Mouse (Mus musculus): ENCODE measurements around the gene Zfp595. TPM values are rescaled to one million over a fixed set of nuclear protein-coding genes. Genes with fewer than 3 reads are reported as not detected.

Gene Zfp595
- 1 to 10 TPM; 4.9 to 9.0 TPM for total RNA-seq (2023)

GRCm38 (mm10) chr13:67332019-67332724 is at the start of gene Zfp595:
Gene Zfp595, minus strand, starts transcription at chr13:67332570.

GRCm38 (mm10) chr13:67375050-67375911 is 42.9 kb upstream of the Zfp595 start, which contains the start of the genes Gm28041 and Zfp456:
Gene Gm28041, minus strand, starts transcription at chr13:67375733.
Gene Zfp456, minus strand, starts transcription at chr13:67375810.

GRCm38 (mm10) chr13:67360131-67360744 is 27.9 kb upstream of the Zfp595 start, which contains the start of the genes Gm28044 and Zfp953:
Gene Gm28044, minus strand, starts transcription at chr13:67360536.
Gene Zfp953, minus strand, starts transcription at chr13:67360605.

DNA sequence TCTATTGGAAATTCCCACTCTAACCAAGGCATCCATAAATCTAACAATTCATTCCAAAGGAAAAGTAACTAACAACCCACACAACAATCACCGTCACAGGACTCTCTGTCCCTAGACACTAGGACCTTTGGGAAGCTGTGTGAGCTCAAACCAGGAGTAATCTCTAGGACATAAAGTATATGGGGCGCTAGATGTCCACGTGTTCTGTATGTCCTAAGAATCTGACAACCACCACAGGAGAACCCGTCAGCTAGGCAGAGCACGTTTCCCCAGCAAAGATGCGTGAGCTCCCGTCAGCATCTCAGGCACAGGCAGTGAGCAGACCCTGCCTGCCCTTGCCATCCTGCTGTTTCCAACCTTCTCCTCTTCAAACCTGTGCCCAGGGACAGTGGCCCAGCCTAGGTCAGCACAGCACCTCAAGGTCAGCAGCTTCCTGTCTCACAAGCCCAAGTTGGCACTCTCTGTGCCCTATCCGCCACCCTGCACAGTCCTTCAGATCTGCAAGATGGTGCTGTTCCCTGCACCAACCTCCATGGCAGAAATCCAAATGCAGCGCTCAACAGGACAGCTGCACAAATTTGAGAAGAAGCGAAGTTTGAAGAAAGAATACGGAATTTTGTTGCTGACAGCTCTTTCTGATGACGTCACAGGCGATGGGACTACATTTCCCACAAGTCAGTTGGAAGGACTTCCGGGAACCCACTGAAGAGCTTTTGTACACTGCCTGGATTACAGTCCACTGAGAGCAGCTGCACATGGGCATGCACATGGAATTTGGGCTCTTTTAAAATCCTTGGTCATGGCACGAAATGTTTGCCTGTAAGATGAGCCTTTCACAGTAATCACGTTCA is 26.3 kb downstream of the Zfp595 start, which contains the start of gene Zfp457:
Gene Zfp457 (minus strand): TSS at position 664 of the 851 bp plus-strand sequence.

GRCm38 (mm10) chr13:67278314-67278713 is 54.1 kb downstream of the Zfp595 start, which contains the start of gene Zfp458:
Gene Zfp458, minus strand, starts transcription at chr13:67278466.

Other genes starting within 250 kb of the Zfp595 start
- under 1 TPM; 0.97 TPM for gene Zfp708, start 234.6 kb downstream of the Zfp595 start, total RNA-seq (2023)
- 1 to 10 TPM; 1.7 to 2.5 TPM for gene Gm28557, start 224.0 kb downstream of the Zfp595 start, total RNA-seq (2023)
- gene Rslcan18, start 216.3 kb downstream of the Zfp595 start, total RNA-seq (2023): under 1 TPM; 0.26 to 0.43 TPM
- 1 to 10 TPM; 2.2 to 4.6 TPM for gene Zfp759, start 210.9 kb downstream of the Zfp595 start, total RNA-seq (2023)
- gene Rsl1, start 159.4 kb downstream of the Zfp595 start, total RNA-seq (2023): 1 to 10 TPM; 5.9 to 6.6 TPM
- gene Zfp455, start 138.1 kb downstream of the Zfp595 start, total RNA-seq (2023): 1 to 10 TPM; 2.9 TPM
- 1 to 10 TPM; 1.5 to 2.1 TPM for gene Zfp458, start 54.1 kb downstream of the Zfp595 start, total RNA-seq (2023)
- gene Zfp457, start 26.1 kb downstream of the Zfp595 start, total RNA-seq (2023): 1 to 10 TPM in 1 of 2 experiments, under 1 TPM in 1; 0.97 to 1.6 TPM
- gene Gm28044, start 28.0 kb upstream of the Zfp595 start, total RNA-seq (2023): 1 to 10 TPM in 1 of 2 experiments, not detected in 1; 2.5 TPM
- 1 to 10 TPM; 5.4 to 6.0 TPM for gene Zfp953, start 28.0 kb upstream of the Zfp595 start, total RNA-seq (2023)
- gene Gm28041, start 43.2 kb upstream of the Zfp595 start, total RNA-seq (2023): 1 to 10 TPM in 1 of 2 experiments, not detected in 1; 2.1 TPM
- 1 to 10 TPM; 4.8 to 6.1 TPM for gene Zfp456, start 43.2 kb upstream of the Zfp595 start, total RNA-seq (2023)
- 10 to 100 TPM in 1 of 2 experiments, 1 to 10 TPM in 1; 9.8 to 10.0 TPM for gene Zfp429, start 67.2 kb upstream of the Zfp595 start, total RNA-seq (2023)
- under 1 TPM; 0.37 to 0.97 TPM for gene Zfp459, start 88.8 kb upstream of the Zfp595 start, total RNA-seq (2023)
- gene Zfp874a, start 119.1 kb upstream of the Zfp595 start, total RNA-seq (2023): 1 to 10 TPM; 4.8 to 7.2 TPM
- gene Zfp874b, start 151.7 kb upstream of the Zfp595 start, total RNA-seq (2023): 10 to 100 TPM in 1 of 2 experiments, 1 to 10 TPM in 1; 8.6 to 12.8 TPM
- 1 to 10 TPM; 5.3 to 7.2 TPM for gene Zfp58, start 168.0 kb upstream of the Zfp595 start, total RNA-seq (2023)
- gene Gm26965, start 193.6 kb upstream of the Zfp595 start, total RNA-seq (2023): 1 to 10 TPM in 1 of 2 experiments, not detected in 1; 2.2 TPM
- 10 to 100 TPM; 15.1 to 20.6 TPM for gene Zfp87, start 193.6 kb upstream of the Zfp595 start, total RNA-seq (2023)
- 1 to 10 TPM; 6.6 to 6.9 TPM for gene Zfp748, start 221.3 kb upstream of the Zfp595 start, total RNA-seq (2023)